Mouse (Mus musculus): ENCODE measurements around the gene Foxj3. TPM values are rescaled to one million over a fixed set of nuclear protein-coding genes. Genes with fewer than 3 reads are reported as not detected.

The Foxj3 gene
- polyA plus RNA-seq, 1 experiment from 2014 or later: 32.6 TPM

- 63% methylated on average over 1 of the region's 2 CpGs for WGBS
- no peak overlapping the region for H3K4me2 ChIP-seq
- no peak overlapping the region for H3K4me3 ChIP-seq (replicated peaks)
- no peaks in the 10 kb centered on the region for H3K27me3 ChIP-seq
- no peaks in the 10 kb centered on the region for H3K4me1 ChIP-seq
- H3K27ac ChIP-seq: no peak overlapping the region
- no peaks in the 10 kb centered on the region for H3K36me3 ChIP-seq (replicated peaks)
- no peak for ATAC-seq (ENCODE audit: low FRiP score)
- no peak overlapping the region for H3K9ac ChIP-seq
- H3K9me3 ChIP-seq: peaks cover 4% of the 10 kb centered on the region
Measured at GRCm38 (mm10) chr4:119658246-119658645, 121.4 kb downstream of the Foxj3 start.

- no peak for ATAC-seq (ENCODE audit: low FRiP score)
- Histone ChIP-seq H3K9ac (no peak within 1 kb of the TSS), H3K36me3 (replicated peaks) (no peaks in the 10 kb centered on the region), H3K4me1 (no peaks in the 10 kb centered on the region), H3K4me3 (replicated peaks) (no peak within 1 kb of the TSS), H3K27me3 (no peaks in the 10 kb centered on the region), H3K27ac (no peak within 1 kb of the TSS), H3K4me2 (no peak within 1 kb of the TSS), H3K9me3 (no peaks in the 10 kb centered on the region)
- WGBS: 82% methylated on average over 4 of the region's 4 CpGs
Measured at GRCm38 (mm10) chr4:119658731-119659130, 121.9 kb downstream of the Foxj3 start, which contains the start of gene Guca2b. Guca2b (minus strand) TSS chr4:119658954.

GRCm38 (mm10) chr4:119660007-119660406 is 123.2 kb downstream of the Foxj3 start:
- no peaks in the 10 kb centered on the region for H3K36me3 ChIP-seq (replicated peaks)
- WGBS: 84% methylated on average over 8 of the region's 8 CpGs
- H3K27me3 ChIP-seq: no peaks in the 10 kb centered on the region
- no peaks in the 10 kb centered on the region for H3K4me1 ChIP-seq
- H3K9me3 ChIP-seq: no peaks in the 10 kb centered on the region
- H3K27ac ChIP-seq: no peak overlapping the region
- no peak overlapping the region for H3K9ac ChIP-seq
- no peak overlapping the region for H3K4me3 ChIP-seq (replicated peaks)
- H3K4me2 ChIP-seq: no peak overlapping the region
- ATAC-seq (ENCODE audit: low FRiP score): no peak

- Histone ChIP-seq H3K9me3 (no peaks in the 10 kb centered on the region), H3K27me3 (no peaks in the 10 kb centered on the region), H3K36me3 (replicated peaks) (no peaks in the 10 kb centered on the region), H3K4me2 (no peak overlapping the region), H3K27ac (no peak overlapping the region), H3K9ac (no peak overlapping the region), H3K4me1 (peaks cover 3% of the 10 kb centered on the region; the same call in 1 of the 2 replicates), H3K4me3 (replicated peaks) (no peak overlapping the region)
- 78% methylated on average over 4 of the region's 4 CpGs for WGBS
- ATAC-seq (ENCODE audit: low FRiP score): no peak
Measured at GRCm38 (mm10) chr4:119662151-119662550, 125.3 kb downstream of the Foxj3 start.

DNA sequence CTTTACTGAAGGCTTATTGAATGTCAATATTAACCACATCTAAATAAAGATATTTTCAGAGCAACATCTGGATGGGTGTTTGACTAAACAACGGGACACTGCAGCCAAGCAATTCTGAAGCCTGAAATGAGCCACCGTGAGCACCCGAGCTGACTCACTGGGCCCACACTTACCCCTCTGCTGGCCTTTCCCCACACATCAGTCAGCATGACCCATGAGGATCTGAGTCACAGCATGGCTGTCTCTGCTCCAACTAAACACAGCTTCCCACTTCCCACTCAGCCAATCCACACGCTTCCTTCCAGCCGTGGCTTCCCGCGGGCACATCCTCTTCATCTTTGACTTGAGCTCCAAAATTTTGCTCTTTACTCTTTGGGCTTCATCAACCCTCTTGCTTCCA is 126.2 kb downstream of the Foxj3 start:
- Histone ChIP-seq H3K27me3 (no peaks in the 10 kb centered on the region), H3K36me3 (replicated peaks) (no peaks in the 10 kb centered on the region), H3K27ac (no peak overlapping the region), H3K4me2 (no peak overlapping the region), H3K9me3 (no peaks in the 10 kb centered on the region), H3K9ac (no peak overlapping the region), H3K4me3 (replicated peaks) (no peak overlapping the region), H3K4me1 (peaks cover 3% of the 10 kb centered on the region; the same call in 1 of the 2 replicates)
- ATAC-seq (ENCODE audit: low FRiP score): no peak
- 91% methylated on average over 7 of the region's 7 CpGs for WGBS

GRCm38 (mm10) chr4:119663409-119664095 is 126.7 kb downstream of the Foxj3 start:
- Histone ChIP-seq H3K36me3 (replicated peaks) (no peaks in the 10 kb centered on the region), H3K4me1 (peaks cover 3% of the 10 kb centered on the region; the same call in 1 of the 2 replicates), H3K27me3 (no peaks in the 10 kb centered on the region), H3K27ac (no peak overlapping the region), H3K4me3 (replicated peaks) (no peak overlapping the region), H3K9me3 (no peaks in the 10 kb centered on the region), H3K4me2 (no peak overlapping the region), H3K9ac (no peak overlapping the region)
- 94% methylated on average over 14 of the region's 14 CpGs for WGBS
- no peak for ATAC-seq (ENCODE audit: low FRiP score)

DNA sequence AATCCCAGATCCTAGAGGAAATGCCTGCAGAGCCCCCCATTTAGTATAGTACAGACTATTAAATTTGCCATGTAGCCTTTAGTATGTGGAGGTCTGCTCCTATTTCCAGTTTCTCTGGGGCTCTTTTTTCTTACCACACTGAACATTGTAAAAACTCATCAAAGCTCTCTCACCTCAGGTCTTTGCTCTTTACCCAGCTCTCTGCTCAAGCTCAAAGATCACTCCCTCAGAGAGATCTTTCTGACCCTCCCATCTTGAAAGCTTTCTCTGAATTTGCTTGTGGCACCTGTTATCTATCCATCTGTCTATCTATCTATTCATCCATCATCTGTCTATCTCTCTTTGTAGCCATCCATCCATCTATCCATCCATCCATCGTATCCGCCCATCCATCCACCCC is 128.4 kb downstream of the Foxj3 start:
- no peak overlapping the region for H3K4me3 ChIP-seq (replicated peaks)
- no peaks in the 10 kb centered on the region for H3K9me3 ChIP-seq
- H3K4me1 ChIP-seq: peaks cover 14% of the 10 kb centered on the region
- no peak overlapping the region for H3K9ac ChIP-seq
- H3K27ac ChIP-seq: no peak overlapping the region
- no peak for ATAC-seq (ENCODE audit: low FRiP score)
- no peaks in the 10 kb centered on the region for H3K36me3 ChIP-seq (replicated peaks)
- no peak overlapping the region for H3K4me2 ChIP-seq
- H3K27me3 ChIP-seq: no peaks in the 10 kb centered on the region
- 92% methylated on average over 2 of the region's 2 CpGs for WGBS

- no peak overlapping the region for H3K4me2 ChIP-seq
- no peaks in the 10 kb centered on the region for H3K27me3 ChIP-seq
- no peaks in the 10 kb centered on the region for H3K36me3 ChIP-seq (replicated peaks)
- no peaks in the 10 kb centered on the region for H3K9me3 ChIP-seq
- H3K9ac ChIP-seq: no peak overlapping the region
- WGBS: 35% methylated on average over 8 of the region's 8 CpGs
- ATAC-seq (ENCODE audit: low FRiP score): no peak
- H3K4me3 ChIP-seq (replicated peaks): no peak overlapping the region
- H3K4me1 ChIP-seq: peaks cover 20% of the 10 kb centered on the region
- H3K27ac ChIP-seq: no peak overlapping the region
Measured at GRCm38 (mm10) chr4:119666116-119666515, 129.3 kb downstream of the Foxj3 start.

- no peaks in the 10 kb centered on the region for H3K36me3 ChIP-seq (replicated peaks)
- no peak; the same call in 1 of the 2 replicates for ATAC-seq (ENCODE audit: low FRiP score)
- no peak overlapping the region for H3K27ac ChIP-seq
- H3K4me1 ChIP-seq: peaks cover 20% of the 10 kb centered on the region
- no peaks in the 10 kb centered on the region for H3K27me3 ChIP-seq
- H3K9me3 ChIP-seq: no peaks in the 10 kb centered on the region
- no peak overlapping the region for H3K9ac ChIP-seq
- WGBS: 23% methylated on average over 5 of the region's 5 CpGs
- H3K4me2 ChIP-seq: no peak overlapping the region
- no peak overlapping the region for H3K4me3 ChIP-seq (replicated peaks)
Measured at GRCm38 (mm10) chr4:119667454-119667853, 130.7 kb downstream of the Foxj3 start.

DNA sequence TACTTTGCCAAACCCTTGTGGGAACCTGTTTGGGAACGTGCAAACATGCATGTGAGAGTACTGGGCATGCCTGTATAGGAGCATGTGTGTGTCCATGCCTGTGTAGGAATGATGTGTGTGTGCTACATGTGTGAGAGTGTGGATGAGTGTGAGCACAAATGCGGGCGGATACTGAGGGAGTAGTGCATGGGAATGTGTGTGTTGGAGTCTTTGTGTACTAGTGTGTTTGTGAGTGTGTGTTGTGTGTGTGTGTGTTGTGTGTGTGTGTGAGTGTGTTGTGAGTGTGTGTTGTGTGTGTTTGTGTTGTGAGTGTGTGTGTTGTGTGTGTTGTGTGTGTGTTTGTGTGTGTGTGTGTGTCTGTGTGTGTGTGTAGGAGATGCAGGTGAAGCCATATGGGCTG is 131.4 kb downstream of the Foxj3 start:
- WGBS: 92% methylated on average over 3 of the region's 3 CpGs
- no peak overlapping the region for H3K27ac ChIP-seq
- ATAC-seq (ENCODE audit: low FRiP score): no peak
- no peak overlapping the region for H3K4me2 ChIP-seq
- H3K4me3 ChIP-seq (replicated peaks): no peak overlapping the region
- no peaks in the 10 kb centered on the region for H3K36me3 ChIP-seq (replicated peaks)
- peaks cover 20% of the 10 kb centered on the region for H3K4me1 ChIP-seq
- no peak overlapping the region for H3K9ac ChIP-seq
- H3K27me3 ChIP-seq: no peaks in the 10 kb centered on the region
- no peaks in the 10 kb centered on the region for H3K9me3 ChIP-seq

GRCm38 (mm10) chr4:119668596-119668995 is 131.8 kb downstream of the Foxj3 start:
- 93% methylated on average over 4 of the region's 4 CpGs for WGBS
- Histone ChIP-seq H3K9me3 (no peaks in the 10 kb centered on the region), H3K36me3 (replicated peaks) (no peaks in the 10 kb centered on the region), H3K4me2 (no peak overlapping the region), H3K27ac (no peak overlapping the region), H3K9ac (no peak overlapping the region), H3K27me3 (no peaks in the 10 kb centered on the region), H3K4me1 (peaks cover 20% of the 10 kb centered on the region), H3K4me3 (replicated peaks) (no peak overlapping the region)
- ATAC-seq (ENCODE audit: low FRiP score): no peak

GRCm38 (mm10) chr4:119669356-119670209 is 132.8 kb downstream of the Foxj3 start:
- WGBS: 61% methylated on average over 10 of the region's 10 CpGs
- Histone ChIP-seq H3K27ac (peak overlapping the region; percentile 37), H3K9ac (no peak overlapping the region)

More at GRCm38 (mm10) chr4:119669356-119670209, 132.8 kb downstream of the Foxj3 start:
- Histone ChIP-seq H3K27me3 (no peaks in the 10 kb centered on the region), H3K4me3 (replicated peaks) (no peak overlapping the region), H3K4me2 (no peak overlapping the region), H3K4me1 (peaks cover 20% of the 10 kb centered on the region), H3K36me3 (replicated peaks) (no peaks in the 10 kb centered on the region), H3K9me3 (no peaks in the 10 kb centered on the region)
- ATAC-seq (ENCODE audit: low FRiP score): peak; percentile 59
